Mouse (Mus musculus): ENCODE results near the gene Mboat1.

- TF ChIP-seq CTCF (IDR thresholded peaks at IDR 0.05; ENCODE audit: low read depth) (no peak), EP300 (optimal IDR thresholded peaks at IDR 0.05) (no peak)
These were observed 18.0 kb downstream of the Mboat1 start for GRCm38 (mm10) chr13:30154264-30154663.
